Mouse (Mus musculus): ENCODE measurements around the gene Tnfrsf1a. TPM values are rescaled to one million over a fixed set of nuclear protein-coding genes. Genes with fewer than 3 reads are reported as not detected.

Tnfrsf1a gene
- total and polyA plus RNA-seq, 2 experiments: 21.0 to 110 TPM

DNA sequence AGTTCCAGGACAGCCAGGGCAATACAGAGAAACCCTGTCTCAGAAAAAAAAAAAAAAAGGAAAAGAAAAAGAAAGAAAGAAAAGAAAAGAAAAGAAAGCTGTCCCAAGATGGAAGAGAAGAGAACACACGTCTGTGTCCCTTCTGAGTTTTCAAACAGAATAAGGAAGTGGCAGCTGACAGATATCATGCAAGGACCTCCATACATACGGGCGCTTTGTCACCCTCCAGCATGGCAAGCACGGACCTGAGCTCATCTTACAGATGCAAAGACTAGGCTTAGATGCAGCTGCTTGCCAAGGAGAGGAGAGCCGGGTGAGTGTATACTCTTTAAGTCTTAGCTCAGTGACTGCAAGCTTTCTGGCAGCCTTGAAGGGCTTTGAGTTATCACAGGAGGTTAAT lies 16.4 kb downstream of the Tnfrsf1a start:
- WGBS: 95% methylated on average over 5 of the region's 5 CpGs
- Histone ChIP-seq H3K27ac (replicated peaks; ENCODE audit: insufficient read depth, low read depth, low read length) (no peak overlapping the region), H3K9ac (ENCODE audit: low read depth, low read length) (no peak overlapping the region), H3K36me3 (ENCODE audit: control insufficient read depth, insufficient read depth, low read length) (peaks cover 19% of the 10 kb centered on the region; the same call in 1 of the 2 replicates), H3K79me2 (ENCODE audit: control insufficient read depth, insufficient read depth, low read length) (no peaks in the 10 kb centered on the region), H3K27me3 (ENCODE audit: control insufficient read depth, insufficient read depth, low read length) (no peaks in the 10 kb centered on the region), H3K4me1 (ENCODE audit: control insufficient read depth, insufficient read depth, low read length) (peaks cover 11% of the 10 kb centered on the region), H3K4me3 (ENCODE audit: insufficient read depth, low read depth, low read length) (no peak overlapping the region)
- DNase-seq (ENCODE audit: extremely low read depth, low read depth, low spot score): no peak
- TF ChIP-seq POLR2A (IDR thresholded peaks at IDR 0.05; ENCODE audit: extremely low read depth, insufficient read depth, low read length): no peak
- TF ChIP-seq CTCF (IDR thresholded peaks at IDR 0.05; ENCODE audit: low read depth, low read length): no peak

DNA sequence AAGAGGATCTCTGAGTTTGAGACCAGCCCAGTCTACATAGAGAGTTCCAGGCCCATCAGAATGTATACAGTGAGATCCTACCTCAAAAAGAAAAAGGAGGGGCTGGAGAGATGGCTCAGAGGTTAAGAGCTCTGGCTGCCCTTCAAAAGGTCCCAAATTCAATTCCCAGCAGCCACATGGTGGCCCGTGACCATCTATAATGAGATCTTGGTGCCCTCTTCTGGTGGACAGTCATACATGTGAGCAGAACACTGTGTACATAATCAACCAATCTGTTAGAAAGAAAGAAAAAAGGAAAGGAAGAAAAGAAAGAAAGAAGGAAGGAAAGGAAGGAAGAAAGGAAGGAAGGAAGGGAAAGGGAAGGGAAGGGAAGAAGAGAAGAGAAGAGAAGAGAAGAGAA lies 17.0 kb downstream of the Tnfrsf1a start:
- TF ChIP-seq POLR2A (IDR thresholded peaks at IDR 0.05; ENCODE audit: extremely low read depth, insufficient read depth, low read length) (no peak), CTCF (IDR thresholded peaks at IDR 0.05; ENCODE audit: low read depth, low read length) (peak; percentile 29; the same call in 1 of the 2 replicates)
- DNase-seq (ENCODE audit: extremely low read depth, low read depth, low spot score): no peak
- Histone ChIP-seq H3K27me3 (ENCODE audit: control insufficient read depth, insufficient read depth, low read length) (no peaks in the 10 kb centered on the region), H3K9ac (ENCODE audit: low read depth, low read length) (no peak overlapping the region), H3K27ac (replicated peaks; ENCODE audit: insufficient read depth, low read depth, low read length) (no peak overlapping the region), H3K4me3 (ENCODE audit: insufficient read depth, low read depth, low read length) (no peak overlapping the region), H3K4me1 (ENCODE audit: control insufficient read depth, insufficient read depth, low read length) (peaks cover 11% of the 10 kb centered on the region), H3K36me3 (ENCODE audit: control insufficient read depth, insufficient read depth, low read length) (peaks cover 15% of the 10 kb centered on the region; the same call in 1 of the 2 replicates), H3K79me2 (ENCODE audit: control insufficient read depth, insufficient read depth, low read length) (no peaks in the 10 kb centered on the region)
- 83% methylated on average over 1 of the region's 1 CpGs for WGBS

DNA sequence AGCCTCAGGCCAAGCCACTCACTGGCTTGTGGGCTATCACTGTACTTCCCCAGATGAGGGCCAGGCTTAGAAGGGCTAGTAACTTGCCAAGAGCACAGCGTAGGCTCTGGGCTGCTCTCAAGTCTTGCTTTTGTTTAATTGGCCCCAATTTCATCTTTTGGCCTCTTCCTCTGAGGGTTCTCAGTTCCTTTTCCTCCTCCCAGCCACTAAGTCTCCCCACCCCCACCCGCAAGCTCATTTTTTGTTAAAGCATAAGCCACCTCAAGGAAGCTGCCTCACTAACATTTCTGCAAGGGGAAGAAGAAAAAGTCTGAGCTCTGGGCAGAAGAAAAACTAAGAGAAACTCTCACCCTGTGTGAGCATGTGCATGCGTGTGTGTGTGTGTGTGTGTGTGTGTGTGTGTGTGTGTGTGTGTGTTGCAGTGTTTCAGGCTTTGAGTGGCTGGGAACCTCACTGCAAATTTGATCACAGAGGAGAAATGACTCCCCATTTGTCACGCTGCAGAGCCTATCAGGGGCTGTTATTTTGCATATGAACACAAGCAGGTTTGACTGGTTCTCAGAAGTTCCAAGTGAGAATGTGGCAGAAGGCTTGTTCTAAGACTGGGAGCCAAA lies 18.7 kb downstream of the Tnfrsf1a start:
- no peak overlapping the region for H3K9ac ChIP-seq (ENCODE audit: low read depth, low read length)
- TF ChIP-seq POLR2A (IDR thresholded peaks at IDR 0.05; ENCODE audit: extremely low read depth, insufficient read depth, low read length) (no peak), CTCF (IDR thresholded peaks at IDR 0.05; ENCODE audit: low read depth, low read length) (no peak)
- H3K79me2 ChIP-seq (ENCODE audit: control insufficient read depth, insufficient read depth, low read length): no peaks in the 10 kb centered on the region
- 78% methylated on average over 4 of the region's 4 CpGs for WGBS
- H3K36me3 ChIP-seq (ENCODE audit: control insufficient read depth, insufficient read depth, low read length): peaks cover 5% of the 10 kb centered on the region
- peak; percentile 52 for DNase-seq (ENCODE audit: extremely low read depth, low read depth, low spot score)
- no peaks in the 10 kb centered on the region for H3K27me3 ChIP-seq (ENCODE audit: control insufficient read depth, insufficient read depth, low read length)
- no peak overlapping the region for H3K4me3 ChIP-seq (ENCODE audit: insufficient read depth, low read depth, low read length)
- peaks cover 10% of the 10 kb centered on the region for H3K4me1 ChIP-seq (ENCODE audit: control insufficient read depth, insufficient read depth, low read length)
- H3K27ac ChIP-seq (replicated peaks; ENCODE audit: insufficient read depth, low read depth, low read length): no peak overlapping the region

DNA sequence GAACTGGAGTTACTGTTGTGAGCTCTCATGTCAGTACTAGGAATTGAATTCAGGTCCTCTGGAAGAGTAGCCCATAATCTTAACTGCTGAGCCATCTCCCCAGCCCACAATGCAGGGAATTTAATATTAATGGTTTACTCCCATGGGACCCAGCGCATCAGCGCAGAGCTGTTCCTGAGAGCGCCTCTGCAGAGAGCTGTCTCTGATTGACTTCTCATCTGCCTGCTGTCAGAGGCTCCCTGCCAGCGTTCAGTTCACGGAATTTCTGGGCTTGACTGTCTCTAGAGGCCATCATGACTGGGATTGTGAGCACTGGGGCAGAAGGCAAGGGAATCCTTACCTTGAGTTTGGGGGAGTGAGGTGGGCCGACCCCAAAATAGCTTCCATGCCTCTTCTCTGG lies 27.9 kb downstream of the Tnfrsf1a start:
- H3K27me3 ChIP-seq (ENCODE audit: control insufficient read depth, insufficient read depth, low read length): no peaks in the 10 kb centered on the region
- peaks cover 10% of the 10 kb centered on the region; the same call in 1 of the 2 replicates for H3K36me3 ChIP-seq (ENCODE audit: control insufficient read depth, insufficient read depth, low read length)
- peaks cover 17% of the 10 kb centered on the region for H3K4me1 ChIP-seq (ENCODE audit: control insufficient read depth, insufficient read depth, low read length)
- DNase-seq (ENCODE audit: extremely low read depth, low read depth, low spot score): no peak
- no peak overlapping the region for H3K4me3 ChIP-seq (ENCODE audit: insufficient read depth, low read depth, low read length)
- H3K9ac ChIP-seq (ENCODE audit: low read depth, low read length): no peak overlapping the region
- 89% methylated on average over 6 of the region's 6 CpGs for WGBS
- no peak overlapping the region for H3K27ac ChIP-seq (replicated peaks; ENCODE audit: insufficient read depth, low read depth, low read length)
- no peak for TF ChIP-seq POLR2A (IDR thresholded peaks at IDR 0.05; ENCODE audit: extremely low read depth, insufficient read depth, low read length)
- no peak for TF ChIP-seq CTCF (IDR thresholded peaks at IDR 0.05; ENCODE audit: low read depth, low read length)
- H3K79me2 ChIP-seq (ENCODE audit: control insufficient read depth, insufficient read depth, low read length): no peaks in the 10 kb centered on the region

DNA sequence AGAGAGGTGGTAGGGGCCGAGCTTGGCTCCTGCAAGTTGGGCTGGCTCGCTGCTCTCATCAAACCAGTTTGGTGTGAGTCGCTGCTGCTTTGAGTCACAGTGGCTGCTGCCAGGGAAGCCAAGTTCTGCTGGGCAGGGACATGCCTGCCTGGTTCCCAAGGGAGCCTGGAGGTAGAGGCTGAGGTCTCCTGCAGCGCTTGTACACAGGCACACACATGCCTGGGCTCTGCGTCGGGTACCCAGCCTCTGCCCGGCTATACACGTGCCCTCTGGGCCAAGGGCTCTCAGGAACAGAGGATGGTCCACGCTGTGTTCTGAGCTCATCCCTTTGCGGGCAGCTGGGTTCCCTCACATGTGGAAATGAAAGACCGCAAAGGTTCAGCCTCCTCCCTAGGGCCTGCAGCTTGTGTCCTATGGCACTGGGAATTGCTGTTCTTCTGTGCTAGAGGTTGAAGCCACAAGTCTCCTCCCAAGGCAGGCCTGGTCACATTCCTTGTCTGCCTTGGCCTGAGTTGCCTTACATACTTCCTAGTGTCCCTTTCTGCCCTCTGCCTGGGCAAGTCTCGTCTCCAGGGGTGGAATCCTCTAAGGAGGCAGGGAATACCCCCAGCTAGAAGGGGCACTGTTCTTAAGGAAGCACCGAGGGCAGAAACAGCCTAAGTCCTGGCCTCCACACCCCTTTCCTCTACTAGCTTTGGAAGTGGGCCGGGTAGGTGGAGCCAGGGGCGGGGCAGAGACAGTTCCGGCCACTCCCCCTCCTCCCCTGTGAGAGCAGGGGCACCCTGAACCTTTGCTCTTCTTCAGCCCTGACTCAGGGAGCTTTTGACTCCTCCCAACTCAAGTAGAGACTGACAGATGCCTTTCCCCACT lies 28.7 kb downstream of the Tnfrsf1a start:
- H3K4me3 ChIP-seq (ENCODE audit: insufficient read depth, low read depth, low read length): no peak overlapping the region
- H3K4me1 ChIP-seq (ENCODE audit: control insufficient read depth, insufficient read depth, low read length): peaks cover 17% of the 10 kb centered on the region
- peak overlapping the region; percentile 22; the same call in 1 of the 2 replicates for H3K27ac ChIP-seq (replicated peaks; ENCODE audit: insufficient read depth, low read depth, low read length)
- H3K27me3 ChIP-seq (ENCODE audit: control insufficient read depth, insufficient read depth, low read length): no peaks in the 10 kb centered on the region
- 59% methylated on average over 16 of the region's 16 CpGs for WGBS
- H3K36me3 ChIP-seq (ENCODE audit: control insufficient read depth, insufficient read depth, low read length): peaks cover 10% of the 10 kb centered on the region; the same call in 1 of the 2 replicates
- no peak overlapping the region for H3K9ac ChIP-seq (ENCODE audit: low read depth, low read length)
- H3K79me2 ChIP-seq (ENCODE audit: control insufficient read depth, insufficient read depth, low read length): no peaks in the 10 kb centered on the region
- DNase-seq (ENCODE audit: extremely low read depth, low read depth, low spot score): peak; percentile 79
- no peak for TF ChIP-seq POLR2A (IDR thresholded peaks at IDR 0.05; ENCODE audit: extremely low read depth, insufficient read depth, low read length)
- TF ChIP-seq CTCF (IDR thresholded peaks at IDR 0.05; ENCODE audit: low read depth, low read length): no peak

Data from liver, adult 2 months (tissue).